ENCODE assay signal across 11 mouse cellular contexts in the genomic region with DNA sequence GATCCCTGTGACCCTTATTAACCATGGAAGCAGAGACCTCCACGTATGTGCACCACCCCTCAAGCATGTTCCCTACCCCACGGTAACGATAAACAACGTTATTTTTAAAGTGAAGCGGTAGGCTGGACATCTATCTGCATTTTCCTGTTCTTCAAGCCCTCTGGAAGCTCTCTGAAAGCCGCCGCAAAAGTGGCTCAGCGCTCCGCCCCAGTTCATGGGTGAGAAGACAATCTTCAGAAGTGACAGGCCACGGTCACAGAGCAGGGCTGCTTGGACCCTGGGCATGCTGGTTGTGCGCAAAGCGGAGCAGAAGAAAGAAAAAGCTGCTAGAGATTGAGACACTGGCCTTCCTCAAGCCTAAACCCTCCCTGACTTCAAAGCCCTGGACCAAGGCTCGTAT.
DNase-seq lines count a peak whose midpoint lies in the region; ATAC-seq and TF ChIP-seq lines count a peak whose summit lies in the region.
"Had no signal": no experiment of that assay in that cellular context is flagged by ENCODE, and none has a peak within 500 bp of the region (broad histone marks: within the 10 kb centered on the region; RNA-seq: fewer than 3 reads in every experiment).

No protein-coding gene starts in this region.

- no peak for TF ChIP-seq CTCF in intestine, postnatal 0 days (IDR thresholded peaks at IDR 0.05; ENCODE audit: low read depth)
- no peak for TF ChIP-seq CTCF in hindbrain, postnatal 0 days (IDR thresholded peaks at IDR 0.05; ENCODE audit: low read depth)

- DNase-seq in hindbrain, postnatal 0 days (ENCODE audit: low spot score), result no peak
- no peak for DNase-seq in adrenal gland, postnatal 25 days
- no peak for DNase-seq in left cerebral cortex, postnatal 14 days (ENCODE audit: low spot score in 2 of 2)
- DNase-seq in gastrocnemius, postnatal 10 days, result no peak
- DNase-seq: thymus, adult 18-20 months had no signal

- intact Hi-C loops in left cerebral cortex, postnatal 14 days (cut with DNase I), result loop anchor here (5.0 kb wide), 1 partner anchor 70 kb away; no protein-coding TSS in a partner anchor

- H3K27me3 ChIP-seq in intestine, embryonic 16.5 days (replicated peaks; ENCODE audit: control insufficient read depth, insufficient read depth, low read length), result no peaks in the 10 kb centered on the region
- H3K27me3 ChIP-seq in intestine, postnatal 0 days (replicated peaks; ENCODE audit: control insufficient read depth, insufficient read depth, low read length), result no peaks in the 10 kb centered on the region
- no peaks in the 10 kb centered on the region for H3K27me3 ChIP-seq in embryonic facial prominence, embryonic 13.5 days
- no peaks in the 10 kb centered on the region for H3K27me3 ChIP-seq in hindbrain, postnatal 0 days (ENCODE audit: insufficient read depth, low read length)
- no peaks in the 10 kb centered on the region for H3K27me3 ChIP-seq in neural tube, embryonic 14.5 days (ENCODE audit: control insufficient read depth, insufficient read depth, low read length)
- H3K27me3 ChIP-seq: CH12.LX had no signal

- H3K27ac ChIP-seq in intestine, embryonic 16.5 days (ENCODE audit: low read length), result no peak overlapping the region; the same call in 1 of the 2 replicates
- no peak overlapping the region for H3K27ac ChIP-seq in intestine, postnatal 0 days (ENCODE audit: low read depth, low read length)
- peak overlapping the region; percentile 24; the same call in 1 of the 2 replicates for H3K27ac ChIP-seq in embryonic facial prominence, embryonic 13.5 days
- H3K27ac ChIP-seq in hindbrain, postnatal 0 days, result peak overlapping the region; percentile 87
- H3K27ac ChIP-seq in neural tube, embryonic 14.5 days (ENCODE audit: low read depth, low read length), result peak overlapping the region; percentile 79
- H3K27ac ChIP-seq: macrophage had no signal

- no peaks in the 10 kb centered on the region for H3K9me3 ChIP-seq in intestine, embryonic 16.5 days (ENCODE audit: control insufficient read depth, low read length)
- no peaks in the 10 kb centered on the region for H3K9me3 ChIP-seq in intestine, postnatal 0 days (ENCODE audit: control insufficient read depth)
- no peaks in the 10 kb centered on the region for H3K9me3 ChIP-seq in embryonic facial prominence, embryonic 13.5 days
- no peaks in the 10 kb centered on the region for H3K9me3 ChIP-seq in hindbrain, postnatal 0 days (ENCODE audit: low read length)
- H3K9me3 ChIP-seq in neural tube, embryonic 14.5 days (ENCODE audit: control insufficient read depth, low read length), result no peaks in the 10 kb centered on the region

- H3K4me1 ChIP-seq in intestine, embryonic 16.5 days (ENCODE audit: control insufficient read depth, insufficient read depth, low read length), result peaks cover 26% of the 10 kb centered on the region
- H3K4me1 ChIP-seq in intestine, postnatal 0 days (replicated peaks; ENCODE audit: control insufficient read depth, insufficient read depth, low read length), result 0 out of 2 replicates have a peak, but pooled peaks cover 6% of the 10 kb centered on the region
- H3K4me1 ChIP-seq in embryonic facial prominence, embryonic 13.5 days, result peaks cover 28% of the 10 kb centered on the region
- peaks cover 17% of the 10 kb centered on the region for H3K4me1 ChIP-seq in hindbrain, postnatal 0 days (ENCODE audit: insufficient read depth, low read length)
- H3K4me1 ChIP-seq in neural tube, embryonic 14.5 days (ENCODE audit: control insufficient read depth, insufficient read depth, low read length), result peaks cover 6% of the 10 kb centered on the region; the same call in 1 of the 2 replicates

- no peak overlapping the region for H3K4me3 ChIP-seq in intestine, embryonic 16.5 days (ENCODE audit: low read length)
- H3K4me3 ChIP-seq in intestine, postnatal 0 days (ENCODE audit: low read depth, low read length), result no peak overlapping the region
- no peak overlapping the region for H3K4me3 ChIP-seq in embryonic facial prominence, embryonic 13.5 days
- H3K4me3 ChIP-seq in hindbrain, postnatal 0 days (ENCODE audit: low read length), result no peak overlapping the region
- no peak overlapping the region for H3K4me3 ChIP-seq in neural tube, embryonic 14.5 days (ENCODE audit: low read depth, low read length)

- H3K4me2 ChIP-seq in intestine, embryonic 16.5 days (ENCODE audit: low read depth, low read length), result no peak overlapping the region
- H3K4me2 ChIP-seq in intestine, postnatal 0 days (replicated peaks; ENCODE audit: low read depth), result no peak overlapping the region
- H3K4me2 ChIP-seq in embryonic facial prominence, embryonic 13.5 days, result no peak overlapping the region
- H3K4me2 ChIP-seq in hindbrain, postnatal 0 days (ENCODE audit: low read depth, low read length), result no peak overlapping the region
- peak overlapping the region; percentile 56; the same call in 1 of the 2 replicates for H3K4me2 ChIP-seq in neural tube, embryonic 14.5 days (ENCODE audit: low read depth, low read length)

- ATAC-seq in intestine, embryonic 16.5 days, result no peak
- no peak for ATAC-seq in intestine, postnatal 0 days
- no peak for ATAC-seq in embryonic facial prominence, embryonic 13.5 days (ENCODE audit: insufficient number of reproducible peaks, insufficient read depth, low FRiP score, low TSS enrichment, low read depth)
- no peak for ATAC-seq in hindbrain, postnatal 0 days
- 0 out of 2 replicates have a peak, but pooled peaks have one; percentile 7 for ATAC-seq in neural tube, embryonic 14.5 days (ENCODE audit: low read depth)

- 0 out of 2 replicates have a peak overlapping the region, but pooled peaks have one; percentile 73 for H3K9ac ChIP-seq in intestine, embryonic 16.5 days (ENCODE audit: low read depth, low read length)
- H3K9ac ChIP-seq in intestine, postnatal 0 days (ENCODE audit: low read depth, low read length), result no peak overlapping the region
- H3K9ac ChIP-seq in embryonic facial prominence, embryonic 13.5 days, result no peak overlapping the region
- H3K9ac ChIP-seq in hindbrain, postnatal 0 days (replicated peaks; ENCODE audit: low read length), result no peak overlapping the region
- 0 out of 2 replicates have a peak overlapping the region, but pooled peaks have one; percentile 53 for H3K9ac ChIP-seq in neural tube, embryonic 14.5 days (replicated peaks; ENCODE audit: low read depth, low read length)

- WGBS in intestine, embryonic 16.5 days, result 74% methylated on average over 13 of the region's 13 CpGs
- WGBS in intestine, postnatal 0 days, result 77% methylated on average over 13 of the region's 13 CpGs
- WGBS in embryonic facial prominence, embryonic 13.5 days, result 71% methylated on average over 13 of the region's 13 CpGs
- 48% methylated on average over 13 of the region's 13 CpGs for WGBS in hindbrain, postnatal 0 days
- WGBS in neural tube, embryonic 14.5 days, result 54% methylated on average over 13 of the region's 13 CpGs

- H3K36me3 ChIP-seq in intestine, embryonic 16.5 days (ENCODE audit: control insufficient read depth, insufficient read depth, low read length), result no peaks in the 10 kb centered on the region
- H3K36me3 ChIP-seq in intestine, postnatal 0 days (ENCODE audit: control insufficient read depth, insufficient read depth), result no peaks in the 10 kb centered on the region
- H3K36me3 ChIP-seq in embryonic facial prominence, embryonic 13.5 days, result no peaks in the 10 kb centered on the region
- no peaks in the 10 kb centered on the region for H3K36me3 ChIP-seq in hindbrain, postnatal 0 days (ENCODE audit: insufficient read depth, low read length)
- H3K36me3 ChIP-seq in neural tube, embryonic 14.5 days (ENCODE audit: control insufficient read depth, insufficient read depth, low read length), result no peaks in the 10 kb centered on the region

Comparison
In these comparisons a context has a peak if more than half of its experiments do, and no peak if none do; other contexts are left out.
1. H3K9ac ChIP-seq: peak in intestine, embryonic 16.5 days (single experiment) and neural tube, embryonic 14.5 days (single experiment); none in intestine, postnatal 0 days (single experiment), embryonic facial prominence, embryonic 13.5 days (single experiment) and hindbrain, postnatal 0 days (single experiment).
2. H3K27ac ChIP-seq: peak in embryonic facial prominence, embryonic 13.5 days (single experiment), hindbrain, postnatal 0 days (single experiment) and neural tube, embryonic 14.5 days (single experiment); none in intestine, embryonic 16.5 days (single experiment) and intestine, postnatal 0 days (single experiment).